Mouse (Mus musculus): ENCODE results near the gene Phf7. TPM values are rescaled to one million over a fixed set of nuclear protein-coding genes. Genes with fewer than 3 reads are reported as not detected.

Gene Phf7
- polyA plus RNA-seq (2012; rRNA removed), result 8.3 and 8.4 TPM in 2 replicates

DNA sequence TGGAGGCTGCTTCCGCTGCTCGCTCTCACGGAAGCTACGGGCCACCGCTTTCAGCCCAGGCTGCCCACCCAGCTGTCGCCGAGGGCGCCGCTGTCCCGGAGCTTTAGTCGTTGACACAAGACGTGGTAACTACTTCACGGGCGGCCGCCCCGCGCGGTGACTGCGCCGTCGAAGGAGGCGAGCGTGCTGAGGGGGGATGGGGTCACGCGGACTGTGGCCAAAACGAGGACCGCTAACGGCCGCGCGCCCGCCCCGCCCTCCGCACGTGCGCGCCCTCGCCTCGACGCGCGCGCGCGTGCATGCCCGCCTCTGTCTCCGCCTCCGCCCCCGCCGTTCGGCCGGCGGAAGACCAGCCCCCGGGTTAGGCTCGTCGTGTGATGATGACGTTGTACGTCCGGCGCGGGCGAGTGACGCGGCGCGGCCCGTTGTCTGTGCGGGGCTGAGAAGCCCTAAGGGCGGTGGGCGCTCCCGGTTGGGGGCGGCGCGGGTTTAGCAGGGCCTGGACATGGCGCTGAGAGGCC is at the start of gene Phf7, which contains the start of gene Bap1:
Gene Phf7 (minus strand): TSS at position 234 of the 521 bp plus-strand sequence.
Gene Bap1 (plus strand): TSS at position 367 of the 521 bp plus-strand sequence.

GRCm38 (mm10) chr14:31217666-31218065 is 33.5 kb downstream of the Phf7 start, which contains the start of gene Sema3g:
Gene Sema3g, plus strand, starts transcription at chr14:31217860.

DNA sequence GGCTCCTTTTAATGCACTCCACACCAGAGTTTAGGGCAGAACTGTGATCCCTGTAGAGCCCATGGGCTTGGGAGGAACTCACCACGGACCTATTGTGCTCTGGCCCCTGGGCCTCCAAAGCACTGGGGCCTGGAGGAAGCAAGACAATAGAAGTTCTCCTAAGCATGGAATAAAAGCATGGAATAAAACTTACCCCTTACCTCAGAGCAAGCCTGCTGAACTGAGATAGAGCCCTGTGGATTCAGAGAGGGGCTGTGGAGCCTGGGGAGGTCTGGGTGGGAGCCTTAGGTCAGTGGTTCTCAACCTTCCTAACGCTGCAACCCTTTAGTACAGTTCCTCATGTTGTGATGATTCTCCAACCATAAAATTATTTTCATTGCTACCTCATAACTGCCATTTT is 34.3 kb downstream of the Phf7 start, which contains the start of gene Nisch:
Gene Nisch (minus strand): TSS at position 101 of the 400 bp plus-strand sequence.

GRCm38 (mm10) chr14:31208084-31208483 is 43.0 kb downstream of the Phf7 start, which contains the start of gene Tnnc1:
Gene Tnnc1, plus strand, starts transcription at chr14:31208312.

Other genes starting within 250 kb of the Phf7 start
- gene Glt8d1, start 249.9 kb downstream of the Phf7 start, polyA plus RNA-seq (2012; rRNA removed), result 127 and 128 TPM in 2 replicates
- 242 and 254 TPM in 2 replicates for gene Spcs1, start 249.6 kb downstream of the Phf7 start, polyA plus RNA-seq (2012; rRNA removed)
- 39.0 and 44.0 TPM in 2 replicates for gene Pbrm1, start 232.2 kb downstream of the Phf7 start, polyA plus RNA-seq (2012; rRNA removed)
- 85.3 and 97.7 TPM in 2 replicates for gene Gnl3, start 232.2 kb downstream of the Phf7 start, polyA plus RNA-seq (2012; rRNA removed)
- gene Smim4, start 122.4 kb downstream of the Phf7 start, polyA plus RNA-seq (2012; rRNA removed), result 35.2 and 35.3 TPM in 2 replicates
- 298 and 317 TPM in 2 replicates for gene Nt5dc2, start 120.3 kb downstream of the Phf7 start, polyA plus RNA-seq (2012; rRNA removed)
- gene Stab1, start 82.7 kb downstream of the Phf7 start, polyA plus RNA-seq (2012; rRNA removed), result 28.5 and 33.9 TPM in 2 replicates
- gene Tnnc1, start 43.0 kb downstream of the Phf7 start, polyA plus RNA-seq (2012; rRNA removed), result 3.2 and 86.8 TPM in 2 replicates
- gene Nisch, start 34.4 kb downstream of the Phf7 start, polyA plus RNA-seq (2012; rRNA removed), result 418 and 447 TPM in 2 replicates
- gene Sema3g, start 33.5 kb downstream of the Phf7 start, polyA plus RNA-seq (2012; rRNA removed), result 2.4 and 3.0 TPM in 2 replicates
- 123 and 131 TPM in 2 replicates for gene Bap1, start 133 bp upstream of the Phf7 start, polyA plus RNA-seq (2012; rRNA removed)
- 5.7 and 6.7 TPM in 2 replicates for gene Dnah1, start 72.6 kb upstream of the Phf7 start, polyA plus RNA-seq (2012; rRNA removed)
- 64.0 and 66.5 TPM in 2 replicates for gene Capn7, start 85.3 kb upstream of the Phf7 start, polyA plus RNA-seq (2012; rRNA removed)
- gene Sh3bp5, start 184.8 kb upstream of the Phf7 start, polyA plus RNA-seq (2012; rRNA removed), result 141 and 143 TPM in 2 replicates
- gene Eaf1, start 243.1 kb upstream of the Phf7 start, polyA plus RNA-seq (2012; rRNA removed), result 21.2 and 22.8 TPM in 2 replicates
- 26.0 and 27.9 TPM in 2 replicates for gene Mettl6, start 243.7 kb upstream of the Phf7 start, polyA plus RNA-seq (2012; rRNA removed)